Mouse (Mus musculus) layer of hippocampus, postnatal 14 days (tissue): ENCODE results near the gene Lyrm4. TPM values are rescaled to one million over a fixed set of nuclear protein-coding genes. Genes with fewer than 3 reads are reported as not detected.
A peak's percentile ranks its signal among the peaks of the same experiment; 100 is the strongest.

Experiments used
- DNase-seq, 2 experiments: peaks; one replicate each; pipeline ENCODE4 v3.0.0; 2021 to 2022; ENCODE audit warnings: low spot score in 2 of 2, mixed read lengths in 1 of 2
- total RNA-seq, 2 experiments: library from RNA; stranded (reverse); gene quantifications; 2 replicates each; pipeline ENCODE4 v1.2.3; 2021

The Lyrm4 gene
- total RNA-seq, 2 experiments from 2014 or later: 18.9 to 19.8 TPM

- DNase-seq: no peak
These were observed 176.4 kb downstream of the Lyrm4 start for GRCm38 (mm10) chr13:35940934-35941333.

- DNase-seq: no peak
These were observed 177.3 kb downstream of the Lyrm4 start for GRCm38 (mm10) chr13:35939871-35940665.

GRCm38 (mm10) chr13:35937991-35938390 is 179.3 kb downstream of the Lyrm4 start:
- DNase-seq: peak; percentile 28 to 88

Other genes with a start within 250 kb of the Lyrm4 start
- gene Rpp40, start 211.2 kb downstream of the Lyrm4 start, total RNA-seq: 1 to 10 TPM; 2.7 to 7.2 TPM
- gene Ppp1r3g, start 158.7 kb downstream of the Lyrm4 start, total RNA-seq: 10 to 100 TPM; 11.9 to 13.3 TPM
- gene Fars2, start 114 bp downstream of the Lyrm4 start, total RNA-seq: 10 to 100 TPM; 30.2 to 37.4 TPM